Mouse (Mus musculus): Measurements from ENCODE around the gene Car10.

The Car10 gene

GRCm38 (mm10) chr11:93501671-93502070 is 403.8 kb downstream of the Car10 start:
- DNase-seq = no peak

GRCm38 (mm10) chr11:93502864-93503263 is 405.0 kb downstream of the Car10 start:
- no peak for DNase-seq

GRCm38 (mm10) chr11:93503469-93503868 is 405.6 kb downstream of the Car10 start:
- DNase-seq = peak; percentile 26

- DNase-seq = no peak
These were observed 411.9 kb downstream of the Car10 start for GRCm38 (mm10) chr11:93509527-93510235.

- no peak for DNase-seq
These were observed 415.0 kb downstream of the Car10 start for GRCm38 (mm10) chr11:93512843-93513242.

- DNase-seq = no peak
These were observed 416.6 kb downstream of the Car10 start for GRCm38 (mm10) chr11:93514396-93514795.

- DNase-seq = no peak
These were observed 417.7 kb downstream of the Car10 start for GRCm38 (mm10) chr11:93515566-93515965.

GRCm38 (mm10) chr11:93516216-93516615 is 418.4 kb downstream of the Car10 start:
- DNase-seq = no peak

- no peak for DNase-seq
These were observed 419.1 kb downstream of the Car10 start for GRCm38 (mm10) chr11:93516946-93517345.

- no peak for DNase-seq
These were observed 424.7 kb downstream of the Car10 start for GRCm38 (mm10) chr11:93522501-93522900.

GRCm38 (mm10) chr11:93525921-93526320 is 428.1 kb downstream of the Car10 start:
- DNase-seq = no peak

GRCm38 (mm10) chr11:93531029-93531680 is 433.3 kb downstream of the Car10 start:
- DNase-seq = peak; percentile 60

GRCm38 (mm10) chr11:93536244-93536643 is 438.4 kb downstream of the Car10 start:
- no peak for DNase-seq

GRCm38 (mm10) chr11:93548904-93549303 is 451.1 kb downstream of the Car10 start:
- DNase-seq = no peak

GRCm38 (mm10) chr11:93550908-93551307 is 453.1 kb downstream of the Car10 start:
- peak; percentile 54 for DNase-seq

GRCm38 (mm10) chr11:93559118-93559517 is 461.3 kb downstream of the Car10 start:
- no peak for DNase-seq

GRCm38 (mm10) chr11:93560570-93560969 is 462.7 kb downstream of the Car10 start:
- DNase-seq = no peak

- DNase-seq = no peak
These were observed 464.6 kb downstream of the Car10 start for GRCm38 (mm10) chr11:93562330-93562865.

GRCm38 (mm10) chr11:93565756-93566155 is 467.9 kb downstream of the Car10 start:
- no peak for DNase-seq

- no peak for DNase-seq
These were observed 474.3 kb downstream of the Car10 start for GRCm38 (mm10) chr11:93571917-93572641.

- DNase-seq = no peak
These were observed 479.6 kb downstream of the Car10 start for GRCm38 (mm10) chr11:93577441-93577840.

- no peak for DNase-seq
These were observed 481.8 kb downstream of the Car10 start for GRCm38 (mm10) chr11:93579626-93580025.

GRCm38 (mm10) chr11:93581326-93581725 is 483.5 kb downstream of the Car10 start:
- no peak for DNase-seq

- DNase-seq = no peak
These were observed 490.0 kb downstream of the Car10 start for GRCm38 (mm10) chr11:93587788-93588187.
